Mouse (Mus musculus): Measurements from ENCODE around the gene Olfr1002. TPM values are rescaled to one million over a fixed set of nuclear protein-coding genes. Genes with fewer than 3 reads are reported as not detected.
"Not testable (repeated sequence)": the region's sequence is repeated elsewhere in the genome, so short reads cannot be mapped to it uniquely, and the experiment has no call there.

Olfr1002 gene
- polyA plus RNA-seq (2015; fragmentation: Nextera tagmentation; extraction: Ambion mirVana) = not detected in 2 replicates

GRCm38 (mm10) chr2:85650604-85651003 is at the start of gene Olfr1002:
Gene Olfr1002 (minus strand): TSS chr2:85650704.
- 70% methylated on average over 1 of the region's 1 CpGs for WGBS (ENCODE audit: insufficient replicate concordance)
- Histone ChIP-seq H3K36me3 (replicated peaks) (no peaks in the 10 kb centered on the region), H3K27me3 (no peaks in the 10 kb centered on the region), H3K4me1 (replicated peaks) (no peaks in the 10 kb centered on the region), H3K9me3 (replicated peaks) (no peaks in the 10 kb centered on the region), H3K9ac (no peak within 1 kb of the TSS), H3K27ac (replicated peaks) (no peak within 1 kb of the TSS), H3K4me2 (no peak within 1 kb of the TSS), H3K4me3 (replicated peaks) (no peak within 1 kb of the TSS)
- ATAC-seq (ENCODE audit: insufficient read depth) = no peak

DNA sequence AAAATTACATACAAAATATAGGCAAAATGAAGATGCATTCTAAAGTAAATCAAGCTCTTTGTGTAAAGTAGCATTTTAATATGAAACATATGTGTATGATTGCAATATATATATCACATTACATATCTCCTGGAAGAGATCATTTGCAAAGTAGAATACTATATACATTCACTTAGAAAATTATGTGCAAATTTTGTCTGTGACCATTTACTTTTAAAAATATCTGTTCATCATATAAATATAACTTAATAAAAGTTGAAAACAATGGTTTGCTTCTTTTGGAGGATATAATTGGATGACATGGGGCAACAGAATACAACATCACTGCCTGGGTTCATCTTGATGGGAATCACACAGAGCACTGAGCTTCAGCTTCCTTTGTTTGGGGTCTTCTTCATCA is 38.6 kb upstream of the Olfr1002 start, which contains the start of gene Olfr1008:
Olfr1008 (plus strand) TSS at position 301 of the 400 bp plus-strand sequence.
- no peak for ATAC-seq (ENCODE audit: insufficient read depth)
- Histone ChIP-seq H3K4me2 (no peak within 1 kb of the TSS), H3K4me3 (replicated peaks) (no peak within 1 kb of the TSS), H3K4me1 (replicated peaks) (no peaks in the 10 kb centered on the region), H3K9me3 (replicated peaks) (no peaks in the 10 kb centered on the region), H3K9ac (no peak within 1 kb of the TSS), H3K27ac (replicated peaks) (no peak within 1 kb of the TSS), H3K36me3 (replicated peaks) (no peaks in the 10 kb centered on the region), H3K27me3 (no peaks in the 10 kb centered on the region)

- H3K36me3 ChIP-seq (replicated peaks) = no peaks in the 10 kb centered on the region
- no peak within 1 kb of the TSS for H3K4me2 ChIP-seq
- H3K9me3 ChIP-seq (replicated peaks) = no peaks in the 10 kb centered on the region
- H3K4me3 ChIP-seq (replicated peaks) = no peak within 1 kb of the TSS
- no peaks in the 10 kb centered on the region for H3K4me1 ChIP-seq (replicated peaks)
- H3K9ac ChIP-seq = no peak within 1 kb of the TSS
- no peak within 1 kb of the TSS for H3K27ac ChIP-seq (replicated peaks)
- no peaks in the 10 kb centered on the region for H3K27me3 ChIP-seq
- ATAC-seq (ENCODE audit: insufficient read depth) = no peak
These were observed 28.2 kb upstream of the Olfr1002 start, which contains the start of gene Olfr1006 for GRCm38 (mm10) chr2:85678667-85679066. Gene Olfr1006 (minus strand): TSS chr2:85678767.

GRCm38 (mm10) chr2:85664355-85664754 is 13.9 kb upstream of the Olfr1002 start, which contains the start of gene Olfr154:
Gene Olfr154 (minus strand): TSS chr2:85664455.
- H3K27me3 ChIP-seq; H3K4me3 ChIP-seq (replicated peaks); H3K4me1 ChIP-seq (replicated peaks); H3K27ac ChIP-seq (replicated peaks); H3K9ac ChIP-seq; H3K4me2 ChIP-seq; H3K36me3 ChIP-seq (replicated peaks); ATAC-seq (ENCODE audit: insufficient read depth); H3K9me3 ChIP-seq (replicated peaks): not testable (repeated sequence)

- Histone ChIP-seq H3K27me3 (no peaks in the 10 kb centered on the region), H3K9ac (no peak within 1 kb of the TSS), H3K4me3 (replicated peaks) (no peak within 1 kb of the TSS), H3K27ac (replicated peaks) (no peak within 1 kb of the TSS), H3K9me3 (replicated peaks) (no peaks in the 10 kb centered on the region), H3K36me3 (replicated peaks) (no peaks in the 10 kb centered on the region), H3K4me1 (replicated peaks) (no peaks in the 10 kb centered on the region), H3K4me2 (no peak within 1 kb of the TSS)
- WGBS (ENCODE audit: insufficient replicate concordance) = 38% methylated on average over 1 of the region's 1 CpGs
- ATAC-seq (ENCODE audit: insufficient read depth) = no peak
These were observed 38.7 kb downstream of the Olfr1002 start, which contains the start of gene Olfr1000 for GRCm38 (mm10) chr2:85611803-85612202. Gene Olfr1000 (minus strand): TSS chr2:85611903.

Other genes starting within 250 kb of the Olfr1002 start
- not detected in 2 replicates for gene Olfr992, start 241.2 kb downstream of the Olfr1002 start, polyA plus RNA-seq (2015; fragmentation: Nextera tagmentation; extraction: Ambion mirVana)
- gene Olfr993, start 235.8 kb downstream of the Olfr1002 start, polyA plus RNA-seq (2015; fragmentation: Nextera tagmentation; extraction: Ambion mirVana) = not detected in 2 replicates
- not detected in 2 replicates for gene Olfr994, start 214.3 kb downstream of the Olfr1002 start, polyA plus RNA-seq (2015; fragmentation: Nextera tagmentation; extraction: Ambion mirVana)
- not detected in 2 replicates for gene Olfr995, start 207.1 kb downstream of the Olfr1002 start, polyA plus RNA-seq (2015; fragmentation: Nextera tagmentation; extraction: Ambion mirVana)
- gene 4833423E24Rik, start 131.7 kb downstream of the Olfr1002 start, polyA plus RNA-seq (2015; fragmentation: Nextera tagmentation; extraction: Ambion mirVana) = not detected in 2 replicates
- gene Olfr996, start 71.5 kb downstream of the Olfr1002 start, polyA plus RNA-seq (2015; fragmentation: Nextera tagmentation; extraction: Ambion mirVana) = not detected in 2 replicates
- not detected in 2 replicates for gene Olfr998, start 61.8 kb downstream of the Olfr1002 start, polyA plus RNA-seq (2015; fragmentation: Nextera tagmentation; extraction: Ambion mirVana)
- gene Olfr1000, start 38.8 kb downstream of the Olfr1002 start, polyA plus RNA-seq (2015; fragmentation: Nextera tagmentation; extraction: Ambion mirVana) = not detected in 2 replicates
- not detected in 2 replicates for gene Olfr154, start 13.8 kb upstream of the Olfr1002 start, polyA plus RNA-seq (2015; fragmentation: Nextera tagmentation; extraction: Ambion mirVana)
- not detected in 2 replicates for gene Olfr1006, start 28.1 kb upstream of the Olfr1002 start, polyA plus RNA-seq (2015; fragmentation: Nextera tagmentation; extraction: Ambion mirVana)
- not detected in 2 replicates for gene Olfr1008, start 38.7 kb upstream of the Olfr1002 start, polyA plus RNA-seq (2015; fragmentation: Nextera tagmentation; extraction: Ambion mirVana)
- not detected in 2 replicates for gene Olfr1009, start 64.7 kb upstream of the Olfr1002 start, polyA plus RNA-seq (2015; fragmentation: Nextera tagmentation; extraction: Ambion mirVana)
- not detected in 2 replicates for gene Olfr1012, start 112.1 kb upstream of the Olfr1002 start, polyA plus RNA-seq (2015; fragmentation: Nextera tagmentation; extraction: Ambion mirVana)
- gene Olfr1013, start 116.4 kb upstream of the Olfr1002 start, polyA plus RNA-seq (2015; fragmentation: Nextera tagmentation; extraction: Ambion mirVana) = not detected in 2 replicates
- not detected in 2 replicates for gene Olfr1014, start 122.0 kb upstream of the Olfr1002 start, polyA plus RNA-seq (2015; fragmentation: Nextera tagmentation; extraction: Ambion mirVana)
- gene Olfr1015, start 131.3 kb upstream of the Olfr1002 start, polyA plus RNA-seq (2015; fragmentation: Nextera tagmentation; extraction: Ambion mirVana) = not detected in 2 replicates
- not detected in 2 replicates for gene Olfr1016, start 151.8 kb upstream of the Olfr1002 start, polyA plus RNA-seq (2015; fragmentation: Nextera tagmentation; extraction: Ambion mirVana)
- gene Olfr1018, start 167.8 kb upstream of the Olfr1002 start, polyA plus RNA-seq (2015; fragmentation: Nextera tagmentation; extraction: Ambion mirVana) = not detected in 2 replicates
- gene Olfr1019, start 194.8 kb upstream of the Olfr1002 start, polyA plus RNA-seq (2015; fragmentation: Nextera tagmentation; extraction: Ambion mirVana) = not detected in 2 replicates
- not detected in 2 replicates for gene Olfr1020, start 196.3 kb upstream of the Olfr1002 start, polyA plus RNA-seq (2015; fragmentation: Nextera tagmentation; extraction: Ambion mirVana)
- gene Olfr1022, start 217.9 kb upstream of the Olfr1002 start, polyA plus RNA-seq (2015; fragmentation: Nextera tagmentation; extraction: Ambion mirVana) = not detected in 2 replicates
- gene Olfr1023, start 234.9 kb upstream of the Olfr1002 start, polyA plus RNA-seq (2015; fragmentation: Nextera tagmentation; extraction: Ambion mirVana) = not detected in 2 replicates

Data from liver, embryonic 15.5 days (tissue).